Mouse (Mus musculus) intestine, postnatal 0 days (tissue): Measurements from ENCODE around the gene 2700049A03Rik. TPM values are rescaled to one million over a fixed set of nuclear protein-coding genes. Genes with fewer than 3 reads are reported as not detected.

Source experiments
- ATAC-seq: fragments of 200-750 bp; cut with Nextera tagmentation; 2 replicates; pipeline ENCODE4 v1.8.0; 2017; ENCODE audit warnings: mild to moderate bottlenecking, moderate TSS enrichment, moderate library complexity
- H3K27ac ChIP-seq: fragments of 300-500 bp; sonication (generic); 2 replicates; pipeline ENCODE4 v1.5.1; 2014; ENCODE audit warnings: mild to moderate bottlenecking, low read depth, low read length, moderate library complexity
- H3K27me3 ChIP-seq: fragments of 300-500 bp; sonication (generic); replicated peaks from 2 replicates; pipeline ENCODE4 v1.6.1; 2014; ENCODE audit warnings: low read length, mixed read lengths; ENCODE audit not compliant: control insufficient read depth, insufficient read depth
- H3K36me3 ChIP-seq: fragments of 300-500 bp; sonication (generic); 2 replicates; pipeline ENCODE4 v1.6.1; 2014; ENCODE audit warnings: mild to moderate bottlenecking, moderate library complexity; ENCODE audit not compliant: control insufficient read depth, insufficient read depth
- H3K4me1 ChIP-seq: fragments of 300-500 bp; sonication (generic); replicated peaks from 2 replicates; pipeline ENCODE4 v1.6.1; 2014; ENCODE audit warnings: antibody characterized with exemption, low read length, mixed read lengths; ENCODE audit not compliant: control insufficient read depth, insufficient read depth
- H3K4me2 ChIP-seq: fragments of 300-500 bp; sonication (generic); replicated peaks from 2 replicates; pipeline ENCODE4 v1.6.1; 2014; ENCODE audit warnings: low read depth, mild to moderate bottlenecking, moderate library complexity
- H3K4me3 ChIP-seq: fragments of 300-500 bp; sonication (generic); 2 replicates; pipeline ENCODE4 v1.5.1; 2014; ENCODE audit warnings: low read depth, low read length
- H3K9ac ChIP-seq: fragments of 300-500 bp; sonication (generic); 2 replicates; pipeline ENCODE4 v1.6.1; 2014; ENCODE audit warnings: mild to moderate bottlenecking, low read depth, low read length
- H3K9me3 ChIP-seq: fragments of 300-500 bp; sonication (generic); 2 replicates; pipeline ENCODE4 v1.6.1; 2016; ENCODE audit warnings: mixed run types; ENCODE audit not compliant: control insufficient read depth
- CTCF ChIP-seq: sonication (generic); IDR thresholded peaks from 2 replicates; pipeline ENCODE4 v1.5.1; 2016; ENCODE audit warnings: low read depth, mild to moderate bottlenecking, control low read depth, antibody characterized with exemption, moderate library complexity
- WGBS: fragments of 180-500 bp; shearing (Covaris S2); extraction: QIAGEN DNeasy Blood & Tissue Kit; methylation state at CpG from one replicate; pipeline ENCODE4 v1.1.7; 2014; 5-methylcytosine and 5-hydroxymethylcytosine counted together
- polyA plus RNA-seq: library from polyadenylated mRNA; unstranded; fragments of >200 nt; fragmentation: Nextera tagmentation; extraction: Ambion mirVana; gene quantifications from 2 replicates; pipeline ENCODE4 v1.2.1, GENCODE M21; 2015

2700049A03Rik gene
- polyA plus RNA-seq, 1 experiment from 2014 or later: 2.7 TPM

DNA sequence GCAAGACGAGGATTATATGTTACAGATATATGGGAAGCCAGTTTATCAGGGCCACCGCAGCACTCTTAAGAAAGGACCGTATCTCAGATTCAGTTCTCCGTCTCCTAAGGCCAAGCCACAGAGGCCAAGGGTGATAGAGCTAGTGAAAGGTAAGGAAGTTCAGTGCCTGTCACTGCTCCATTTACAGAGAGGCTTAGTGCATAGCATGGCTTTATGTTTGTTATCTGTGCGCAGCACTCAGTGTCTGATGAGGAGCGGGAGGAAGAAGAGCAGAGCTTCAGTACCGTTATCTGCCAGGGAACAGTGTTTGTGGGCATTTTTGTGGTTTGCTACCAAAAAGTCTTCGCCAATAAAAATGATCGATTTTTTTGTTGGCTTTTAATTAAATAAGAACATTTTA, 27.8 kb downstream of the 2700049A03Rik start:
- no peak for TF ChIP-seq CTCF
- Histone ChIP-seq H3K36me3 (peaks cover 33% of the 10 kb centered on the region), H3K9ac (no peak overlapping the region), H3K27ac (no peak overlapping the region), H3K4me2 (no peak overlapping the region), H3K4me1 (no peaks in the 10 kb centered on the region), H3K9me3 (no peaks in the 10 kb centered on the region), H3K27me3 (no peaks in the 10 kb centered on the region), H3K4me3 (no peak overlapping the region)
- WGBS: 96% methylated on average over 9 of the region's 9 CpGs
- ATAC-seq: no peak

DNA sequence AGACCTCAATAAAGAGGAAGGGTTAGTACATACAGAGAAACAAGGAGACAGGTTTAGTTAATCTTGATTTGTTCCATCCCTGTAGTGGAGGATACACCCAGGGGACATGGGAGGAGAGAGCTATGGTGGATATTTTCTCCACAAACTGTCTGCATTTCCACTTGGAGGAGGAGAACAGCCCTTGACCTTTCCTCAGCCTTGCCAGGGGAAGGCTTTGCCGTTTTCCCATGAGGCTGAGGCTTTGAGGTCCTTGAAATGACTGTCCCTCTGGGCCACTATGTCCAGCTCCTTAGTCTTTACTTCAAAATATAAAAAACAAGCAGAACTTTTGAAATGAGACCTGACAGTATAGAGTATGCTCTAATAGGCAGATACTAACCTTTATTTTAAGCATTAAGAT, 33.3 kb downstream of the 2700049A03Rik start:
- ATAC-seq: no peak
- Histone ChIP-seq H3K9ac (no peak overlapping the region), H3K4me2 (no peak overlapping the region), H3K27me3 (no peaks in the 10 kb centered on the region), H3K4me1 (no peaks in the 10 kb centered on the region), H3K4me3 (no peak overlapping the region), H3K36me3 (peaks cover 32% of the 10 kb centered on the region), H3K27ac (no peak overlapping the region), H3K9me3 (no peaks in the 10 kb centered on the region)
- no peak for TF ChIP-seq CTCF
- 96% methylated on average over 1 of the region's 1 CpGs for WGBS

DNA sequence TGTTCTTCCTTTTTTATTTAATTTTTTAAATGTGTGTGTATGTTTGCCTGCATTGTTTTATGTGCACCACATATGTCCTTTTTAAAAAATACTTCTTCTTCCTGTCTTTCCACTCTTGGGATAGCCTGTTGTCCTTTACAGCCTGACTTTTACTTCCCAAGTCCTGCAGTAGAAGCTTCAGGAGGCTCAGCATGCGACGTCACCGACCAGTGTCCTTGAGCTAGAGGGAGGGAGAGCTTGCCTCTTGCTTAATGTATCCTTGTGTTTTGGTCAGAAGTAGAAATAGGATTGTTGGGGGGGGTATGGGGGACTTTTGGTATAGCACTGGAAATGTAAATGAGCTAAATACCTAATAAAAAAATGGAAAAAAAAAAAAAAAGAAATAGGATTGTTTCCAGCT, 47.1 kb downstream of the 2700049A03Rik start:
- no peak for TF ChIP-seq CTCF
- H3K4me2 ChIP-seq: no peak overlapping the region
- no peaks in the 10 kb centered on the region for H3K27me3 ChIP-seq
- peaks cover 24% of the 10 kb centered on the region for H3K36me3 ChIP-seq
- no peaks in the 10 kb centered on the region for H3K9me3 ChIP-seq
- no peak overlapping the region for H3K9ac ChIP-seq
- ATAC-seq: no peak
- no peak overlapping the region for H3K27ac ChIP-seq
- WGBS: 91% methylated on average over 3 of the region's 3 CpGs
- H3K4me3 ChIP-seq: no peak overlapping the region
- H3K4me1 ChIP-seq: no peaks in the 10 kb centered on the region

DNA sequence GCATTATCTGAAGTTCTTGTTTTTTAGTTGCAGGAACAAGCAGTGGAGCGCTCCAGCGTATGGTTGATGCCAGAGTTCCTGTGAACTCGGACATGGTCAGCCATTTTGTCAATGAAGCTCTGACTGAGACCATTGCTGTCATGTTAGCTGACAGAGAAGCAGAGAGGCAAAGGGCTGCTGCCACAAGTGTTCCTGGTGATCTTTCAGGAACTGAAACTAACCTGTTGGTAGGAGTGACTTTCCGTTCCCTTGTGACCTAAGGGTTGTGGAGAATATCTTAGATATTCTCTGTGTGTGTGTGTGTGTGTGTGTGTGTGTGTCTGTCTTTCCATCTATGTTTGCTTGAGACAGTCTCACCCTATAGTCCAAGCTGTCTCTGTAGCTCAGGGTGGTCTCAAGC, 47.7 kb downstream of the 2700049A03Rik start:
- Histone ChIP-seq H3K9me3 (no peaks in the 10 kb centered on the region), H3K27ac (no peak overlapping the region), H3K36me3 (peaks cover 30% of the 10 kb centered on the region), H3K27me3 (no peaks in the 10 kb centered on the region), H3K9ac (no peak overlapping the region), H3K4me3 (no peak overlapping the region), H3K4me1 (no peaks in the 10 kb centered on the region), H3K4me2 (no peak overlapping the region)
- WGBS: 96% methylated on average over 4 of the region's 4 CpGs
- TF ChIP-seq CTCF: no peak
- ATAC-seq: no peak

DNA sequence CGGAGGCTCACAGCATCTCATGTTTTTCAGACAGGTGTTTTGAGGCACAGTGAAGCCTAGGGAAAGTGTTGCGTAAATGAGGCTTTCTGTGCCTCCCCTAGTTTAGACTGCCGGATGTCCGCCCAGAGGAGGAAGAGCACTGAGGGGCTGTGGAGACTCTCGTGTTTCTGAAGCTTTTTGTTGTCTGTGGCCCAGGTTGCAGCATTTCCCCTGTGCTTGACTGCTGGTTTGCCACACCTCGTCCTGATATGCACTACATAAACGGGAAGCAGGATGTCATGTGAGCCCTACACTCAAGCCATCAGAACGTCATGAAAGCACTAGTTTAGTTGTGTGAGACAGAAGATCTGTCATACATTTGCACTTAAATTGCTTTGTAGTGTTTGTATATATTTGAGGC, 56.1 kb downstream of the 2700049A03Rik start:
- peaks cover 29% of the 10 kb centered on the region for H3K36me3 ChIP-seq
- no peaks in the 10 kb centered on the region for H3K27me3 ChIP-seq
- WGBS: 63% methylated on average over 8 of the region's 8 CpGs
- no peak for TF ChIP-seq CTCF
- H3K9me3 ChIP-seq: no peaks in the 10 kb centered on the region
- H3K9ac ChIP-seq: no peak overlapping the region
- H3K27ac ChIP-seq: no peak overlapping the region
- no peaks in the 10 kb centered on the region for H3K4me1 ChIP-seq
- ATAC-seq: no peak
- no peak overlapping the region for H3K4me2 ChIP-seq
- H3K4me3 ChIP-seq: no peak overlapping the region

DNA sequence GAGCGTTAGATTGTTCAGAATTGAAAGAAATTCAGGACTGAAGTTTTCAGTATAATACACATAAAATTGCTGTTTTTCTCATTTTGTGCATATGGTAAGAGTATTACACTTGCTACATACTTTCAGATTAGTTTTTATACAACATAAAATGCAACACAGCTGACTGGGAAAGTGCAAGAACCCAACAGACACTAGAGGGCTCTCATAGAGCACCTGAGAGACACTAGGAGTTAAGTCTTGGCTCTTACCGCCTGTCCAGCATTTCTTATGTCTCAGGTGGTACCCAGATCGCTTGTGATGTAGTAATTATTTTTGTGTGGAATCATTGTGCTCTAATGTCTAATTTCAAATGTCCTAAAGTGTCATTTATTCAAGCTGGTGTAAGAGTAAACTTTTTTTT, 61.0 kb downstream of the 2700049A03Rik start:
- no peaks in the 10 kb centered on the region for H3K27me3 ChIP-seq
- no peak overlapping the region for H3K27ac ChIP-seq
- WGBS: 58% methylated on average over 3 of the region's 3 CpGs
- peaks cover 14% of the 10 kb centered on the region; the same call in 1 of the 2 replicates for H3K36me3 ChIP-seq
- ATAC-seq: no peak
- H3K4me1 ChIP-seq: no peaks in the 10 kb centered on the region
- H3K9ac ChIP-seq: no peak overlapping the region
- no peak overlapping the region for H3K4me3 ChIP-seq
- H3K9me3 ChIP-seq: no peaks in the 10 kb centered on the region
- TF ChIP-seq CTCF: peak; percentile 72
- H3K4me2 ChIP-seq: no peak overlapping the region

DNA sequence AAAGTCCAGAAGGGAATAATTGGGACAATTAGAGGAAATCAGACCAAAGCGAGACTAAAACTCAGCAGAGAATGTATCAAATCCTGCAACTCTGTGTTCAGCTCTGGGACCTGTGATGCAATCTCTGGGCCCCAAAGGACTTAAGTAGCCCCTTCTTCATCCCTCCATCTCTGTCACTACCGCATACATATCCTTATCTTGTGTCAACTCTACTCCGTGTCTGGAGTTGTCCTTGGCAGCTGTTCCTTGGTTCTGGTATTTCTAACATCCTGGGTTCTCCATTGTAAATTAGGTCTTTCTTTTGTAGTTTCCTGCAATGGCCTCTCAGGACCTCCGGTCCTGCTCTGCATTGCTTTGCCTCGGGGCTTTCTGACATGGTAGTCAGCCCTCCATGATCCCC, 65.1 kb downstream of the 2700049A03Rik start:
- Histone ChIP-seq H3K4me1 (no peaks in the 10 kb centered on the region), H3K4me3 (no peak overlapping the region), H3K27ac (no peak overlapping the region), H3K27me3 (no peaks in the 10 kb centered on the region), H3K36me3 (0 out of 2 replicates have a peak, but pooled peaks cover 10% of the 10 kb centered on the region), H3K9me3 (no peaks in the 10 kb centered on the region), H3K4me2 (no peak overlapping the region), H3K9ac (no peak overlapping the region)
- TF ChIP-seq CTCF: no peak
- whole genome bisulfite sequencing: 60% methylated on average over 5 of the region's 5 CpGs
- ATAC-seq: no peak
